Mouse (Mus musculus) right cerebral cortex, postnatal 25 days (tissue): Measurements from ENCODE around the gene Spryd4.
"Not testable (repeated sequence)": the region's sequence is repeated elsewhere in the genome, so short reads cannot be mapped to it uniquely, and the experiment has no call there.

Experiments used
- DNase-seq: peaks from one replicate; pipeline ENCODE4 v3.0.0; 2022

Spryd4 gene

DNA sequence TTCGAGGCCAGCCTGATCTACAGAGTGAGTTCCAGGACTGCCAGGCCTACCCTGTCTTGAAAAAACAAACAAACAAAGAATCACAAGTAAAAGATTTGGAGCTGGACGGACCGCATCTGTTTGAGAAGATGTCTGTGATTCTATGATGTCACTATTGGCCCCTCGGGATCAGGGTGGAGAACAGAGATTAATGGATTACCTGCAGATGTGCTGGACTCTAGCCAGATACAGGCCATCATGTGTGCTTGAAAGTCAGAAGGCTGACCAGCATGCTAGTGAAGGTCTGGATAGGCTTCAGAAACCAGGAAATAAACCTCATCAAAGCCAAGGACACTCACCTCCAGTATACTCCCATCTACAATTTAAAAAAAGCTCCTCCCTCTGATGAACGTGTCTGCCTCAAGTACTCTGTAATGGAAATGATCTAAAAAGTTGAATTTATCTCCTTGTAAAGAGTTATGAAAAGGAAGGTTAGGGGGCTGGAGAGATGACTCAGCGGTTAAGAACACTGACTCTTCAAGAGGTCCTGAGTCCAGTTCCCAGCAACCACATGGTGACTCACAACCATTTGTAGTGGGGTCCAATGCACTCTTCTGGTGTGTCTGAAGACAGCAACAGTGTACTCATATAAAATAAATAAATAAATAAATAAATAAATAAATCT lies 26.2 kb downstream of the Spryd4 start:
- DNase-seq: no peak

DNA sequence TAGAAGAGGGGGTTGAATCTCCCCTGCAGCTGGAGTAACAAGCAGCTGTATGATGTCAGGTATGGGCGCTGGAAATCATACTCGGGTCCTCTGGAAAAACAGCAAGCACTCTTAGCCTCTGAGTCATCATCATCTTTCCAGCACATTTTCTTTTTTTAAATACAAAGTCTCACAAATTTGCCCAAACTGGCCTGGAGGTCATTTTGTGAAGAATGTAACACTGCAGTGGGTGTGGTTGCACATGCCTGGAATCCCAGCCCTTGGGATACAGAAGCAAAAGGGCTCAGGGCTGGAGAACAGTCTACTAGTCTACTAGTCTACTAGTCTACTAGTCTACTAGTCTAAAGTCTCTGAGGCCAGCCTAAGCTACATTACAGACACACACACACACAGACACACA lies 27.3 kb downstream of the Spryd4 start:
- DNase-seq: no peak

DNA sequence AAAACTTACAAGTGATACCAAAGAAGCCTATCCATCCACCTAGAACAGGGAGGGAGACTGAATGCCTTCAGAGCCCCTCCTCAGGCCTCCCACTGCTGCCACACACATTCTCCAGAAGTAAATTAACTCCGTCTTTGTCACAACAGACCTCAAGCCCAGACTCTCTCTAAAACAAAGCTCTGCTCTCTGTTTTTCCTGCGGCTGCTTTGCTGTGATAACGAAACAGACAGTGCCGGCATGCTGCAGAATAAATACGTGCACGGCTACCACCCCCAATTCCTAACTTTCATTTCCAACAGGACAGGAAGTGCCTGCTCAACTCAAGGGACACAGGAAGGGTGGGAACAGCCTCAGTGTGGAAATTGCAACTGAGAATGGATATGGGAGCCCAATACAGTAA lies 31.6 kb downstream of the Spryd4 start, which contains the start of gene Rbms2:
Rbms2 (minus strand) TSS at position 309 of the 400 bp plus-strand sequence.
- no peak for DNase-seq

DNA sequence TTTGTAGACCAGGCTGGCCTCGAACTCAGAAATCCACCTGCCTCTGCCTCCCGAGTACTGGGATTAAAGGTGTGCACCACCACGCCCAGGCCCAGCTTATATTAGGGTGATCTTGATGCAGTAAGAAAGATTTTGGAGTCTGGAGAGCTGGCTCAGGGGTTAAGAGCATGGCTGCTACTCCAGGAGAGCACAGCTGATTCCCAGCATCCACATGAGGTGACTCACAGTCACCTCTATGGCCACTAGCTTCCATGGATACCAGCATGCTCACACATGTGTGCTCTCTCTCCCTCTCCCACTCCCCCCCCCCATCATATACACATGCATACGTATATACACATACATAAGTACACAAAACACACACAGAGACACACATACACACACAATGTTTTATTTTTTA lies 34.3 kb downstream of the Spryd4 start:
- no peak for DNase-seq

DNA sequence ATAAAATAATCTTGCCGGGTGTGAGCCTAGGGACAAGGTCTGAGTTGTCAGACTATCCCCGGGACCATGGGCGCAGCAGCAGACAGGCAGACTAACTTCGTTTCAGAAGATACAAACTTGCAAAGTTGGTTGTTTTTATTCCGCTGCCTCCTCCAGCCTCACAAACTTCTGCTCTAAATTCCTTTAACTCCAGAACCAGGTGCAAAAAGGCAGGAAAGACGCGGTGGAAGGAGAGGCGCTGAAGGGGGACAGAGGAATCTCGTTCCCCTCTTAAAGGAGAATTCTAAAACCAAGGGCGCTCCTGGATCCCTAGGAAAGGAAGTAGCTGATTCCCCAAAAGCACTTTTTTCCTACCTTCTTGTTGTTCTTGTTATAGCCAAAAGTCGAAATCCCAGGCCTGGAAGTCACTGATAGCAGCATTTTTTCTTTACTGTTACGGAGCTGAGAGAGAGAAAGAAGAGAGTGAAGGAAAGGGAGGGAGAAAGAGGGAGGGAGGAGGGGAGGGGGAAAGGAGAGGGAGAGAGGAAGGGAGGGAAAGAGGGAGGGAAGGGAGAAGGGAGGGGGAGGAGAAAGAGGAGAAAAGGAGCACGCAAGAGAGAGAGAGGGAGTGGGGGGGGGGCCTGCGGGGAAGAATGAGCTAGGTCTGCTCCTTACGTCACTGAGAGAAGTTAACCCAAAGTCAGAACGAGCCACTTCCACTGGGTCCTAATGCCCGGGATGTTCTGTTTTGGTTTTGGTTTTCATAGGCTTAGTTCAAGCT lies 35.4 kb downstream of the Spryd4 start:
- DNase-seq: peak; percentile 19

- no peak for DNase-seq
Observed at GRCm38 (mm10) chr10:128175302-128175701, 36.3 kb downstream of the Spryd4 start.

GRCm38 (mm10) chr10:128171348-128171747 lies 40.3 kb downstream of the Spryd4 start:
- DNase-seq: not testable (repeated sequence)

- DNase-seq: no peak
Observed at GRCm38 (mm10) chr10:128167091-128167490, 44.5 kb downstream of the Spryd4 start.

DNA sequence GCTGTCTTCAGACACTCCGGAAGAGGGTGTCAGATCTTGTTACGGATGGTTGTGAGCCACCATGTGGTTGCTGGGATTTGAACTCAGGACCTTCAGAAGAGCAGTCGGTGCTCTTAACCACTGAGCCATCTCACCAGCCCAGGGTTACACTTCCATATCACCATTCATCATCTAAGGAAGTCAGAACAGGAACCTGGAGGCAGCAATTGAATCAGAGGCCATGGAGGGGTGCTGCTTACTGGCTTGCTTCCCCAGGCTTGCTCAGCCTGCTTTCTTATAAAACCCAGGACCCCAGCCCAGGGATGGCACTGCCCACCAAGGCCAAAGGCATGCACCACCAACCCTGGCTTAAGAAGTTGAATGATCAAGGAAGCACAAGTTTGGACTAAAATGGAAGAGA lies 45.9 kb downstream of the Spryd4 start:
- DNase-seq: not testable (repeated sequence)
